Mouse (Mus musculus) midbrain, embryonic 10.5 days (tissue): Measurements from ENCODE around the gene Hdac4. TPM values are rescaled to one million over a fixed set of nuclear protein-coding genes. Genes with fewer than 3 reads are reported as not detected.

Experiments used
- DNase-seq: peaks from one replicate; pipeline ENCODE4 v3.0.0-alpha.2; 2017; ENCODE audit warnings: low spot score
- H3K27ac ChIP-seq: fragments of 300-500 bp; sonication (generic); replicated peaks from 2 replicates; pipeline ENCODE4 v1.5.1; 2016; ENCODE audit warnings: mild to moderate bottlenecking
- H3K27me3 ChIP-seq: fragments of 300-500 bp; sonication (generic); 2 replicates; pipeline ENCODE4 v1.6.1; 2016; ENCODE audit warnings: low read depth, mild to moderate bottlenecking; ENCODE audit not compliant: poor library complexity, severe bottlenecking
- H3K36me3 ChIP-seq: fragments of 300-500 bp; sonication (generic); 2 replicates; pipeline ENCODE4 v1.6.1; 2016; ENCODE audit warnings: mild to moderate bottlenecking, moderate library complexity
- H3K4me1 ChIP-seq: fragments of 300-500 bp; sonication (generic); 2 replicates; pipeline ENCODE4 v1.6.1; 2016
- H3K4me3 ChIP-seq: fragments of 300-500 bp; sonication (generic); 2 replicates; pipeline ENCODE4 v1.5.1; 2016; ENCODE audit warnings: mild to moderate bottlenecking, moderate library complexity
- H3K9me3 ChIP-seq: fragments of 300-500 bp; sonication (generic); replicated peaks from 2 replicates; pipeline ENCODE4 v1.6.1; 2016; ENCODE audit warnings: mild to moderate bottlenecking
- WGBS: fragments of 180-500 bp; shearing (Covaris S2); methylation state at CpG from one replicate; pipeline ENCODE4 v1.1.7; 2016; 5-methylcytosine and 5-hydroxymethylcytosine counted together
- polyA plus RNA-seq: library from polyadenylated mRNA; unstranded; fragments of >200 nt; fragmentation: Nextera tagmentation; extraction: Ambion mirVana; gene quantifications from 2 replicates; pipeline ENCODE4 v1.2.1, GENCODE M21; 2016

Hdac4 gene
- polyA plus RNA-seq, 1 experiment from 2014 or later = 20.1 TPM

GRCm38 (mm10) chr1:92175266-92175665 lies 20.2 kb downstream of the Hdac4 start:
- WGBS = 90% methylated on average over 6 of the region's 6 CpGs
- Histone ChIP-seq H3K4me1 (peaks cover 57% of the 10 kb centered on the region), H3K27ac (no peak overlapping the region), H3K9me3 (no peaks in the 10 kb centered on the region), H3K4me3 (no peak overlapping the region), H3K27me3 (no peaks in the 10 kb centered on the region), H3K36me3 (0 out of 2 replicates have a peak, but pooled peaks cover 3% of the 10 kb centered on the region)
- DNase-seq = no peak

- Histone ChIP-seq H3K4me3 (no peak overlapping the region), H3K36me3 (0 out of 2 replicates have a peak, but pooled peaks cover 3% of the 10 kb centered on the region), H3K27ac (no peak overlapping the region), H3K9me3 (no peaks in the 10 kb centered on the region), H3K27me3 (no peaks in the 10 kb centered on the region), H3K4me1 (peaks cover 61% of the 10 kb centered on the region)
- DNase-seq = no peak
- 84% methylated on average over 5 of the region's 5 CpGs for WGBS
These were observed 20.6 kb downstream of the Hdac4 start for GRCm38 (mm10) chr1:92174898-92175255.

- 76% methylated on average over 3 of the region's 3 CpGs for WGBS
- Histone ChIP-seq H3K4me1 (peaks cover 63% of the 10 kb centered on the region), H3K4me3 (no peak overlapping the region), H3K27ac (no peak overlapping the region), H3K36me3 (0 out of 2 replicates have a peak, but pooled peaks cover 3% of the 10 kb centered on the region), H3K9me3 (no peaks in the 10 kb centered on the region), H3K27me3 (no peaks in the 10 kb centered on the region)
- DNase-seq = no peak
These were observed 21.1 kb downstream of the Hdac4 start for GRCm38 (mm10) chr1:92174251-92174897.

GRCm38 (mm10) chr1:92170616-92171235 lies 24.8 kb downstream of the Hdac4 start:
- H3K36me3 ChIP-seq = 0 out of 2 replicates have a peak, but pooled peaks cover 3% of the 10 kb centered on the region
- H3K27ac ChIP-seq = no peak overlapping the region
- DNase-seq = no peak
- no peak overlapping the region for H3K4me3 ChIP-seq
- 85% methylated on average over 5 of the region's 5 CpGs for WGBS
- H3K4me1 ChIP-seq = peaks cover 37% of the 10 kb centered on the region
- no peaks in the 10 kb centered on the region for H3K9me3 ChIP-seq
- H3K27me3 ChIP-seq = no peaks in the 10 kb centered on the region

- Histone ChIP-seq H3K4me1 (peaks cover 26% of the 10 kb centered on the region), H3K27ac (no peak overlapping the region), H3K9me3 (no peaks in the 10 kb centered on the region), H3K36me3 (no peaks in the 10 kb centered on the region), H3K27me3 (no peaks in the 10 kb centered on the region), H3K4me3 (no peak overlapping the region)
- no peak for DNase-seq
These were observed 25.8 kb downstream of the Hdac4 start for GRCm38 (mm10) chr1:92169776-92170055.

GRCm38 (mm10) chr1:92168900-92169775 lies 26.4 kb downstream of the Hdac4 start:
- DNase-seq = no peak
- 89% methylated on average over 4 of the region's 4 CpGs for WGBS
- H3K36me3 ChIP-seq = no peaks in the 10 kb centered on the region
- H3K4me1 ChIP-seq = peaks cover 26% of the 10 kb centered on the region
- H3K27me3 ChIP-seq = no peaks in the 10 kb centered on the region
- H3K4me3 ChIP-seq = no peak overlapping the region
- H3K9me3 ChIP-seq = no peaks in the 10 kb centered on the region
- H3K27ac ChIP-seq = no peak overlapping the region

- H3K9me3 ChIP-seq = no peaks in the 10 kb centered on the region
- no peak overlapping the region for H3K27ac ChIP-seq
- no peak overlapping the region for H3K4me3 ChIP-seq
- peaks cover 17% of the 10 kb centered on the region for H3K36me3 ChIP-seq
- WGBS = 86% methylated on average over 1 of the region's 1 CpGs
- DNase-seq = no peak
- no peaks in the 10 kb centered on the region for H3K27me3 ChIP-seq
- peaks cover 20% of the 10 kb centered on the region for H3K4me1 ChIP-seq
These were observed 31.6 kb downstream of the Hdac4 start for GRCm38 (mm10) chr1:92163932-92164331.

GRCm38 (mm10) chr1:92159804-92160203 lies 35.7 kb downstream of the Hdac4 start:
- H3K27ac ChIP-seq = no peak overlapping the region
- 87% methylated on average over 4 of the region's 4 CpGs for WGBS
- DNase-seq = no peak
- H3K36me3 ChIP-seq = peaks cover 28% of the 10 kb centered on the region
- peaks cover 17% of the 10 kb centered on the region; the same call in 1 of the 2 replicates for H3K4me1 ChIP-seq
- no peaks in the 10 kb centered on the region for H3K9me3 ChIP-seq
- no peaks in the 10 kb centered on the region for H3K27me3 ChIP-seq
- no peak overlapping the region for H3K4me3 ChIP-seq

GRCm38 (mm10) chr1:92150201-92150600 lies 45.3 kb downstream of the Hdac4 start:
- Histone ChIP-seq H3K4me3 (no peak overlapping the region), H3K27ac (no peak overlapping the region), H3K4me1 (peaks cover under 1% of the 10 kb centered on the region), H3K27me3 (no peaks in the 10 kb centered on the region), H3K9me3 (no peaks in the 10 kb centered on the region), H3K36me3 (peaks cover 40% of the 10 kb centered on the region)
- WGBS = 85% methylated on average over 1 of the region's 1 CpGs
- DNase-seq = no peak

GRCm38 (mm10) chr1:92148527-92148926 lies 47.0 kb downstream of the Hdac4 start:
- WGBS = 96% methylated on average over 1 of the region's 1 CpGs
- H3K27me3 ChIP-seq = no peaks in the 10 kb centered on the region
- H3K4me3 ChIP-seq = no peak overlapping the region
- peaks cover 29% of the 10 kb centered on the region for H3K36me3 ChIP-seq
- no peaks in the 10 kb centered on the region for H3K9me3 ChIP-seq
- DNase-seq = no peak
- H3K27ac ChIP-seq = no peak overlapping the region
- H3K4me1 ChIP-seq = peaks cover 13% of the 10 kb centered on the region

- H3K27me3 ChIP-seq = no peaks in the 10 kb centered on the region
- peaks cover 13% of the 10 kb centered on the region for H3K4me1 ChIP-seq
- 83% methylated on average over 6 of the region's 6 CpGs for WGBS
- 0 out of 2 replicates have a peak overlapping the region, but pooled peaks have one; percentile 7 for H3K27ac ChIP-seq
- no peak for DNase-seq
- no peaks in the 10 kb centered on the region for H3K9me3 ChIP-seq
- H3K36me3 ChIP-seq = peaks cover 37% of the 10 kb centered on the region
- H3K4me3 ChIP-seq = no peak overlapping the region
These were observed 50.5 kb downstream of the Hdac4 start for GRCm38 (mm10) chr1:92144868-92145534.

- peaks cover 52% of the 10 kb centered on the region for H3K36me3 ChIP-seq
- no peaks in the 10 kb centered on the region for H3K9me3 ChIP-seq
- no peak for DNase-seq
- peaks cover 13% of the 10 kb centered on the region for H3K4me1 ChIP-seq
- WGBS = 92% methylated on average over 6 of the region's 6 CpGs
- H3K4me3 ChIP-seq = no peak overlapping the region
- no peak overlapping the region for H3K27ac ChIP-seq
- no peaks in the 10 kb centered on the region for H3K27me3 ChIP-seq
These were observed 52.1 kb downstream of the Hdac4 start for GRCm38 (mm10) chr1:92143331-92143895.
